Mouse (Mus musculus) stomach, postnatal 0 days (tissue): Measurements from ENCODE around the gene Cyp51.

ENCODE experiments used
- CTCF ChIP-seq: IDR thresholded peaks from 2 replicates; pipeline ENCODE4 v1.5.1; 2016; ENCODE audit warnings: antibody characterized with exemption, low read depth, mild to moderate bottlenecking, moderate library complexity
- EP300 ChIP-seq: optimal IDR thresholded peaks from 2 replicates; pipeline ENCODE3; 2016; ENCODE audit warnings: antibody characterized with exemption

DNA sequence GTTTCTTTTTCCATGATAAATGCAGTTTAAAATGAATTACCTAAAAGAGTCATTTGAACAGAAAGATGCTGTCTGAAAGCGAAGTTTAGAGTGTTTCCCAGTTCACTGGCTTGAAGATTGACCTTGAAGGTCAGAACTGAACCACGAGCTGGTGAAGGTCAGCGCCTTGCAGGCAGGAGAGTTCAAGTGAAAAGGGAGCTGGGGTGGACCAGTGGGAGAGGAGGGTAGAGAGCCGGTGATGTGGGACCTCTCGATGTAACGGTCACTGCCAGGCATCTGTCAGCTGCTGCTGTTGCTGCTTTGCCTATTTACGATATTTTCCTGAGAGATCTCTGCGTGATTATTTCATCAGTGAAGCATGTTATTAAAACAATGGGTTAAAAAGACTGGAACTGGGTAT is 65.2 kb downstream of the Cyp51 start:
- no peak for TF ChIP-seq CTCF
- TF ChIP-seq EP300 = no peak
